Mouse (Mus musculus): ENCODE results near the gene Phospho1.

- no peak for TF ChIP-seq CTCF (conservative IDR thresholded peaks at IDR 0.05; ENCODE audit: low read length)
- no peak for TF ChIP-seq POU5F1 (IDR thresholded peaks at IDR 0.05; ENCODE audit: borderline replicate concordance, low read length)
Observed at GRCm38 (mm10) chr11:95850898-95851297, 26.6 kb downstream of the Phospho1 start.

Data from E14TG2a.4 (cell line).